ENCODE assay signal across 8 mouse cellular contexts in genomic region chr4:147867563-147868449, GRCm38 (mm10). TPM values are rescaled to one million over a fixed set of nuclear protein-coding genes. Genes with fewer than 3 reads are reported as not detected.
A peak's percentile ranks its signal among the peaks of the same experiment; 100 is the strongest.
DNase-seq lines count a peak whose midpoint lies in the region; ATAC-seq and TF ChIP-seq lines count a peak whose summit lies in the region.

No protein-coding gene starts in this region.

- no peaks in the 10 kb centered on the region for H3K27me3 ChIP-seq in heart, adult 2 months (ENCODE audit: control insufficient read depth, insufficient read depth, low read length)
- H3K27me3 ChIP-seq in forebrain, postnatal 0 days (ENCODE audit: insufficient read depth, low read length): no peaks in the 10 kb centered on the region

- H3K79me2 ChIP-seq in heart, adult 2 months (replicated peaks; ENCODE audit: control insufficient read depth, insufficient read depth, low read length): 0 out of 2 replicates have a peak, but pooled peaks cover 4% of the 10 kb centered on the region

- intact Hi-C loops in heart, adult 2 months (cut with DNase I): loop anchor here (2.0 to 5.0 kb wide), 3 partner anchors 19 to 69 kb away; partner anchors contain the start of genes Mfn2, Plod1 and Zfp933

- peak overlapping the region; percentile 80 for H3K9ac ChIP-seq in heart, adult 2 months (ENCODE audit: low read depth, low read length)
- peak overlapping the region; percentile 76 for H3K9ac ChIP-seq in ES-E14 (ENCODE audit: insufficient read depth, low read depth, low read length, poor library complexity, severe bottlenecking)
- H3K9ac ChIP-seq in forebrain, postnatal 0 days: peak overlapping the region; percentile 63

- WGBS in heart, adult 2 months: 3% methylated on average over 22 of the region's 22 CpGs
- WGBS in forebrain, postnatal 0 days: 10% methylated on average over 22 of the region's 22 CpGs

- H3K27ac ChIP-seq in heart, adult 2 months: peak overlapping the region; percentile 51
- no peak overlapping the region for H3K27ac ChIP-seq in ES-E14 (ENCODE audit: insufficient read depth, low read depth, low read length, poor library complexity, severe bottlenecking)
- peak overlapping the region; percentile 77 for H3K27ac ChIP-seq in forebrain, postnatal 0 days (ENCODE audit: low read depth, low read length)

- in situ Hi-C loops in ES-E14 (cut with MboI; ENCODE audit: low sequenced_read_pairs in 2 of 2, unreplicated experiment in 2 of 2): no loop called here

- peaks cover 11% of the 10 kb centered on the region for H3K4me1 ChIP-seq in heart, adult 2 months (ENCODE audit: control insufficient read depth, insufficient read depth, low read length)
- no peaks in the 10 kb centered on the region for H3K4me1 ChIP-seq in ES-E14 (ENCODE audit: control insufficient read depth in 2 of 2, insufficient read depth in 2 of 2, low read length in 2 of 2, poor library complexity in 1 of 2)
- peaks cover 11% of the 10 kb centered on the region for H3K4me1 ChIP-seq in forebrain, postnatal 0 days (ENCODE audit: insufficient read depth)

- no peak for DNase-seq in heart, adult 2 months
- no peak for DNase-seq in heart, adult 8-10 months (ENCODE audit: low spot score)
- DNase-seq in ES-E14 (ENCODE audit: low read depth, low spot score): no peak
- DNase-seq in forebrain, postnatal 0 days: no peak
- peak; percentile 23 for DNase-seq in lung, postnatal 36 days
- no peak for DNase-seq in thymus, postnatal 4 days
- no peak for DNase-seq in layer of hippocampus, adult 9-11 months
- no peak for DNase-seq in cerebellum, postnatal 14 days

- TF ChIP-seq EP300 in heart, adult 2 months (IDR thresholded peaks at IDR 0.05; ENCODE audit: insufficient read depth, low read depth, low read length): no peak

- peaks cover 8% of the 10 kb centered on the region; the same call in 1 of the 2 replicates for H3K9me3 ChIP-seq in ES-E14 (ENCODE audit: control insufficient read depth, insufficient read depth, low read depth, low read length)
- no peaks in the 10 kb centered on the region for H3K9me3 ChIP-seq in forebrain, postnatal 0 days (ENCODE audit: low read length)

- peak; percentile 56 for ATAC-seq in forebrain, postnatal 0 days

- TF ChIP-seq CTCF in heart, adult 2 months (IDR thresholded peaks at IDR 0.05): no peak
- TF ChIP-seq CTCF in forebrain, postnatal 0 days (IDR thresholded peaks at IDR 0.05; ENCODE audit: low read depth): no peak; the same call in 1 of the 2 replicates

- H3K36me3 ChIP-seq in heart, adult 2 months (ENCODE audit: control insufficient read depth, insufficient read depth, low read length): peaks cover 3% of the 10 kb centered on the region; the same call in 1 of the 2 replicates
- H3K36me3 ChIP-seq in ES-E14 (ENCODE audit: control insufficient read depth, insufficient read depth, low read length, poor library complexity, severe bottlenecking): peaks cover 20% of the 10 kb centered on the region
- H3K36me3 ChIP-seq in forebrain, postnatal 0 days (ENCODE audit: insufficient read depth): peaks cover 16% of the 10 kb centered on the region

- no peak for TF ChIP-seq POLR2A in heart, adult 2 months (IDR thresholded peaks at IDR 0.05; ENCODE audit: insufficient read depth, low read depth, low read length)

- H3K4me2 ChIP-seq in forebrain, postnatal 0 days (ENCODE audit: low read depth): peak overlapping the region; percentile 80

- peak overlapping the region; percentile 80 for H3K4me3 ChIP-seq in heart, adult 2 months
- H3K4me3 ChIP-seq in ES-E14 (ENCODE audit: insufficient read depth in 1 of 2, low read depth in 1 of 2, low read length in 2 of 2, poor library complexity in 1 of 2, severe bottlenecking in 1 of 2): peak overlapping the region; percentile 75
- peak overlapping the region; percentile 74 for H3K4me3 ChIP-seq in forebrain, postnatal 0 days (ENCODE audit: low read depth, low read length)

TF ChIP-seq in ES-E14, 5 proteins besides CTCF, POLR2A, EP300 and RAD21:
- no peak for TF ChIP-seq ZC3H11A (IDR thresholded peaks at IDR 0.05; ENCODE audit: borderline replicate concordance, low read depth, low read length)
- TF ChIP-seq CHD2 (IDR thresholded peaks at IDR 0.05; ENCODE audit: low read depth, low read length): no peak
- no peak for TF ChIP-seq ZNF384 (IDR thresholded peaks at IDR 0.05; ENCODE audit: low read depth, low read length)
- no peak for TF ChIP-seq MAFK (IDR thresholded peaks at IDR 0.05; ENCODE audit: insufficient read depth, low read depth, low read length)
- no peak; the same call in 1 of the 2 replicates for TF ChIP-seq HCFC1 (IDR thresholded peaks at IDR 0.05; ENCODE audit: borderline replicate concordance, insufficient read depth, low read length)

RNA-seq across cellular contexts. Expression of gene Miip, which starts 0.8 kb away (rescaled TPM):
- 1 to 10 TPM; 5.4 to 7.4 TPM for total RNA-seq in heart, adult 2 months (2021)
- 24.8 and 26.0 TPM in 2 replicates for polyA plus RNA-seq in heart, adult 2 months (2012; rRNA removed)
- total RNA-seq in heart, adult 8-10 months (2022): 1 to 10 TPM; 6.0 to 9.4 (median 7.2) TPM
- 6.3 and 27.9 TPM in 2 replicates for total RNA-seq in ES-E14 (2012; rRNA removed)
- 32.9 and 35.7 TPM in 2 replicates for total RNA-seq in forebrain, postnatal 0 days (2014; rRNA removed)
- 31.7 and 32.3 TPM in 2 replicates for polyA plus RNA-seq in forebrain, postnatal 0 days (2015; fragmentation: Nextera tagmentation; extraction: Ambion mirVana)

RNA-seq across cellular contexts. Expression of gene Fv1, which starts 1.0 kb away (rescaled TPM):
- total RNA-seq in heart, adult 2 months (2021): 10 to 100 TPM; 21.1 to 22.8 TPM
- 3.3 and 14.3 TPM in 2 replicates for polyA plus RNA-seq in heart, adult 2 months (2012; rRNA removed)
- 10 to 100 TPM; 17.8 to 23.1 (median 20.2) TPM for total RNA-seq in heart, adult 8-10 months (2022)
- total RNA-seq in ES-E14 (2012; rRNA removed): 1.4 and 1.6 TPM in 2 replicates
- 7.4 and 8.5 TPM in 2 replicates for total RNA-seq in forebrain, postnatal 0 days (2014; rRNA removed)
- polyA plus RNA-seq in forebrain, postnatal 0 days (2015; fragmentation: Nextera tagmentation; extraction: Ambion mirVana): 2.7 and 4.2 TPM in 2 replicates

RNA-seq across cellular contexts. Expression of gene Zfp933, which starts 19.6 kb away (rescaled TPM):
- 10 to 100 TPM; 10.3 to 11.2 TPM for total RNA-seq in heart, adult 2 months (2021)
- polyA plus RNA-seq in heart, adult 2 months (2012; rRNA removed): 1.3 and 3.7 TPM in 2 replicates
- total RNA-seq in heart, adult 8-10 months (2022): 10 to 100 TPM in 3 of 4 experiments, 1 to 10 TPM in 1; 8.1 to 12.7 (median 11.4) TPM
- 3.6 and 4.9 TPM in 2 replicates for total RNA-seq in ES-E14 (2012; rRNA removed)
- total RNA-seq in forebrain, postnatal 0 days (2014; rRNA removed): 15.6 and 16.5 TPM in 2 replicates
- 2.9 and 4.6 TPM in 2 replicates for polyA plus RNA-seq in forebrain, postnatal 0 days (2015; fragmentation: Nextera tagmentation; extraction: Ambion mirVana)

RNA-seq across cellular contexts. Expression of gene Mfn2, which starts 36.7 kb away (rescaled TPM):
- 100 to 1,000 TPM; 626 to 697 TPM for total RNA-seq in heart, adult 2 months (2021)
- polyA plus RNA-seq in heart, adult 2 months (2012; rRNA removed): 395 and 619 TPM in 2 replicates
- 100 to 1,000 TPM; 664 to 803 (median 747) TPM for total RNA-seq in heart, adult 8-10 months (2022)
- total RNA-seq in ES-E14 (2012; rRNA removed): 12.4 and 18.6 TPM in 2 replicates
- 57.8 and 69.9 TPM in 2 replicates for total RNA-seq in forebrain, postnatal 0 days (2014; rRNA removed)
- 59.4 and 83.3 TPM in 2 replicates for polyA plus RNA-seq in forebrain, postnatal 0 days (2015; fragmentation: Nextera tagmentation; extraction: Ambion mirVana)

RNA-seq across cellular contexts. Expression of gene Zfp984, which starts 58.2 kb away (rescaled TPM):
- total RNA-seq in heart, adult 2 months (2021): 1 to 10 TPM; 2.5 to 2.6 TPM
- 0.31 and 1.5 TPM in 2 replicates for polyA plus RNA-seq in heart, adult 2 months (2012; rRNA removed)
- 1 to 10 TPM; 2.0 to 2.7 (median 2.4) TPM for total RNA-seq in heart, adult 8-10 months (2022)
- total RNA-seq in ES-E14 (2012; rRNA removed): 40.9 and 42.6 TPM in 2 replicates
- 6.8 and 8.6 TPM in 2 replicates for total RNA-seq in forebrain, postnatal 0 days (2014; rRNA removed)
- polyA plus RNA-seq in forebrain, postnatal 0 days (2015; fragmentation: Nextera tagmentation; extraction: Ambion mirVana): 3.9 and 4.8 TPM in 2 replicates
